Mouse (Mus musculus) neural tube, embryonic 15.5 days (tissue): ENCODE results near the gene Pklr. TPM values are rescaled to one million over a fixed set of nuclear protein-coding genes. Genes with fewer than 3 reads are reported as not detected.

ENCODE experiments used
- ATAC-seq: fragments of 200-750 bp; cut with Nextera tagmentation; 2 replicates; pipeline ENCODE4 v1.8.0; 2017; ENCODE audit warnings: mild to moderate bottlenecking, moderate TSS enrichment, moderate library complexity; ENCODE audit not compliant: low FRiP score
- H3K27ac ChIP-seq: fragments of 300-500 bp; sonication (generic); replicated peaks from 2 replicates; pipeline ENCODE4 v1.5.1; 2015; ENCODE audit warnings: mild to moderate bottlenecking, inconsistent platforms
- H3K27me3 ChIP-seq: fragments of 300-500 bp; sonication (generic); replicated peaks from 2 replicates; pipeline ENCODE4 v1.6.1; 2015; ENCODE audit warnings: inconsistent platforms
- H3K36me3 ChIP-seq: fragments of 300-500 bp; sonication (generic); 2 replicates; pipeline ENCODE4 v1.6.1; 2015; ENCODE audit warnings: inconsistent platforms
- H3K4me1 ChIP-seq: fragments of 300-500 bp; sonication (generic); 2 replicates; pipeline ENCODE4 v1.6.1; 2015; ENCODE audit warnings: inconsistent platforms
- H3K4me2 ChIP-seq: fragments of 300-500 bp; sonication (generic); 2 replicates; pipeline ENCODE4 v1.6.1; 2015; ENCODE audit warnings: inconsistent platforms, mild to moderate bottlenecking, moderate library complexity
- H3K4me3 ChIP-seq: fragments of 300-500 bp; sonication (generic); replicated peaks from 2 replicates; pipeline ENCODE4 v1.5.1; 2015; ENCODE audit warnings: mild to moderate bottlenecking, inconsistent platforms
- H3K9ac ChIP-seq: fragments of 300-500 bp; sonication (generic); replicated peaks from 2 replicates; pipeline ENCODE4 v1.6.1; 2015; ENCODE audit warnings: mild to moderate bottlenecking, inconsistent platforms
- H3K9me3 ChIP-seq: fragments of 300-500 bp; sonication (generic); replicated peaks from 2 replicates; pipeline ENCODE4 v1.6.1; 2016; ENCODE audit warnings: inconsistent platforms
- WGBS: fragments of 180-500 bp; shearing (Covaris S2); methylation state at CpG from one replicate; pipeline ENCODE4 v1.1.7; 2015; ENCODE audit warnings: mixed read lengths; 5-methylcytosine and 5-hydroxymethylcytosine counted together
- polyA plus RNA-seq: library from polyadenylated mRNA; unstranded; fragments of >200 nt; fragmentation: Nextera tagmentation; extraction: Ambion mirVana; gene quantifications from 2 replicates; pipeline ENCODE4 v1.2.1, GENCODE M21; 2015

Pklr gene
- polyA plus RNA-seq, 1 experiment from 2014 or later: 0.06 TPM

GRCm38 (mm10) chr3:89165268-89165870, 29.4 kb downstream of the Pklr start:
- Histone ChIP-seq H3K4me3 (peak overlapping the region; percentile 94), H3K9ac (peak overlapping the region; percentile 95), H3K27ac (peak overlapping the region; percentile 97), H3K4me1 (peaks cover 28% of the 10 kb centered on the region), H3K27me3 (no peaks in the 10 kb centered on the region), H3K9me3 (no peaks in the 10 kb centered on the region), H3K4me2 (peak overlapping the region; percentile 73), H3K36me3 (peaks cover 34% of the 10 kb centered on the region)
- 26% methylated on average over 12 of the region's 12 CpGs for WGBS
- no peak for ATAC-seq

GRCm38 (mm10) chr3:89166945-89167344, 31.0 kb downstream of the Pklr start:
- peaks cover 26% of the 10 kb centered on the region for H3K4me1 ChIP-seq
- no peaks in the 10 kb centered on the region for H3K9me3 ChIP-seq
- peaks cover 48% of the 10 kb centered on the region for H3K36me3 ChIP-seq
- ATAC-seq: no peak
- H3K27me3 ChIP-seq: no peaks in the 10 kb centered on the region
- WGBS: 94% methylated on average over 19 of the region's 19 CpGs
- no peak overlapping the region for H3K4me2 ChIP-seq
- H3K9ac ChIP-seq: no peak overlapping the region
- H3K4me3 ChIP-seq: no peak overlapping the region
- H3K27ac ChIP-seq: no peak overlapping the region

GRCm38 (mm10) chr3:89174844-89175243, 38.9 kb downstream of the Pklr start:
- Histone ChIP-seq H3K36me3 (peaks cover 76% of the 10 kb centered on the region), H3K27ac (no peak overlapping the region), H3K4me1 (peaks cover 20% of the 10 kb centered on the region), H3K4me2 (no peak overlapping the region), H3K27me3 (no peaks in the 10 kb centered on the region), H3K9ac (no peak overlapping the region), H3K4me3 (no peak overlapping the region), H3K9me3 (no peaks in the 10 kb centered on the region)
- 91% methylated on average over 11 of the region's 11 CpGs for WGBS
- ATAC-seq: no peak

- no peak overlapping the region for H3K27ac ChIP-seq
- H3K9me3 ChIP-seq: no peaks in the 10 kb centered on the region
- WGBS: 93% methylated on average over 10 of the region's 10 CpGs
- H3K4me2 ChIP-seq: no peak overlapping the region
- no peak for ATAC-seq
- H3K36me3 ChIP-seq: peaks cover 76% of the 10 kb centered on the region
- H3K9ac ChIP-seq: no peak overlapping the region
- no peak overlapping the region for H3K4me3 ChIP-seq
- no peaks in the 10 kb centered on the region for H3K27me3 ChIP-seq
- H3K4me1 ChIP-seq: peaks cover 20% of the 10 kb centered on the region
Measured at GRCm38 (mm10) chr3:89175544-89175943, 39.6 kb downstream of the Pklr start.

GRCm38 (mm10) chr3:89176421-89176820, 40.5 kb downstream of the Pklr start:
- no peak for ATAC-seq
- H3K4me3 ChIP-seq: no peak overlapping the region

GRCm38 (mm10) chr3:89177242-89178106, 41.5 kb downstream of the Pklr start, which contains the start of gene Scamp3:
Gene Scamp3 (plus strand): TSS chr3:89177473.
- peaks cover 21% of the 10 kb centered on the region for H3K4me1 ChIP-seq
- under 1% methylated on average over 43 of the region's 43 CpGs for WGBS

More at GRCm38 (mm10) chr3:89176421-89176820, 40.5 kb downstream of the Pklr start:
- peaks cover 20% of the 10 kb centered on the region for H3K4me1 ChIP-seq
- no peak overlapping the region for H3K9ac ChIP-seq
- peaks cover 77% of the 10 kb centered on the region for H3K36me3 ChIP-seq
- no peaks in the 10 kb centered on the region for H3K27me3 ChIP-seq
- no peak overlapping the region for H3K4me2 ChIP-seq
- H3K27ac ChIP-seq: no peak overlapping the region
- WGBS: 80% methylated on average over 7 of the region's 7 CpGs
- no peaks in the 10 kb centered on the region for H3K9me3 ChIP-seq

GRCm38 (mm10) chr3:89178107-89178385, 42.1 kb downstream of the Pklr start:
- Histone ChIP-seq H3K4me1 (peaks cover 26% of the 10 kb centered on the region), H3K9ac (peak overlapping the region; percentile 77), H3K36me3 (peaks cover 70% of the 10 kb centered on the region), H3K27ac (peak overlapping the region; percentile 87), H3K4me3 (peak overlapping the region; percentile 76), H3K27me3 (no peaks in the 10 kb centered on the region), H3K9me3 (no peaks in the 10 kb centered on the region), H3K4me2 (peak overlapping the region; percentile 90)
- WGBS: 7% methylated on average over 6 of the region's 6 CpGs
- ATAC-seq: no peak

More at GRCm38 (mm10) chr3:89177242-89178106, 41.5 kb downstream of the Pklr start, which contains the start of gene Scamp3:
- Histone ChIP-seq H3K4me3 (peak within 1 kb of the TSS; percentile 76), H3K27me3 (no peaks in the 10 kb centered on the region), H3K36me3 (peaks cover 76% of the 10 kb centered on the region), H3K27ac (peak within 1 kb of the TSS; percentile 87), H3K9ac (peak within 1 kb of the TSS; percentile 77), H3K9me3 (no peaks in the 10 kb centered on the region), H3K4me2 (peak within 1 kb of the TSS; percentile 90)
- ATAC-seq: peak; percentile 95

GRCm38 (mm10) chr3:89179056-89179455, 43.1 kb downstream of the Pklr start:
- Histone ChIP-seq H3K9me3 (no peaks in the 10 kb centered on the region), H3K27ac (no peak overlapping the region), H3K36me3 (peaks cover 60% of the 10 kb centered on the region), H3K27me3 (no peaks in the 10 kb centered on the region), H3K4me3 (no peak overlapping the region), H3K9ac (0 out of 2 replicates have a peak overlapping the region, but pooled peaks have one; percentile 77), H3K4me2 (0 out of 2 replicates have a peak overlapping the region, but pooled peaks have one; percentile 13), H3K4me1 (peaks cover 33% of the 10 kb centered on the region)
- WGBS: 94% methylated on average over 11 of the region's 11 CpGs
- ATAC-seq: no peak

GRCm38 (mm10) chr3:89181749-89182500, 46.0 kb downstream of the Pklr start:
- H3K4me3 ChIP-seq: no peak overlapping the region
- WGBS: 95% methylated on average over 27 of the region's 27 CpGs
- H3K9ac ChIP-seq: no peak overlapping the region
- ATAC-seq: no peak
- no peak overlapping the region for H3K4me2 ChIP-seq
- peaks cover 49% of the 10 kb centered on the region for H3K4me1 ChIP-seq
- peaks cover 35% of the 10 kb centered on the region for H3K36me3 ChIP-seq
- H3K27me3 ChIP-seq: no peaks in the 10 kb centered on the region
- H3K9me3 ChIP-seq: no peaks in the 10 kb centered on the region
- peak overlapping the region; percentile 95; the same call in 1 of the 2 replicates for H3K27ac ChIP-seq

- Histone ChIP-seq H3K4me1 (peaks cover 48% of the 10 kb centered on the region), H3K27me3 (no peaks in the 10 kb centered on the region), H3K36me3 (peaks cover 41% of the 10 kb centered on the region), H3K9me3 (no peaks in the 10 kb centered on the region), H3K4me3 (peak overlapping the region; percentile 62), H3K27ac (peak overlapping the region; percentile 95), H3K4me2 (peak overlapping the region; percentile 97), H3K9ac (no peak overlapping the region; the same call in 1 of the 2 replicates)
- ATAC-seq: peak; percentile 6
- WGBS: 51% methylated on average over 7 of the region's 7 CpGs
Measured at GRCm38 (mm10) chr3:89182531-89183057, 46.7 kb downstream of the Pklr start.
